Mouse (Mus musculus) cerebellum, adult 18-20 months (tissue): ENCODE data around the gene Cntrob.

Experiments used
- DNase-seq, 2 experiments: peaks; one replicate each; pipeline ENCODE4 v3.0.0; 2021

The Cntrob gene

DNA sequence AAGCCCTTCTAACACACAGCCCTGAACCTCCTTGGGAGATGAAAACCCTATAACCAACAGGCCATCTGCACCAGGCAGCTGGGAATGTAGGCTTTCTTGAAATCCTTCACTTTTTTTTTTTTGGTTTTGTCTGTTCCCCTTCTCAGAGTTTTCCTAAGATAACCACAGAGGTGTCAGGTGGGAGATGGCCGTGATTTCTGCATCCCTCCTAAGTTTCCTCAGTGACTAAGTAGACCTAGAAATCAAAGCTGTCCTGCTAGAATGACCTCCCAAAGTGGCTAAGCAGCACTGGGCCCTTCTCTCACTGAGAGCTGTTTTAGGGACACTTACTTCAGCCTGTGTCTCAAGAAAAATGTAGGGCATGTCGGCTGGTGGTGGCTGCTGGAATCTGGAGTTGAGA lies 25.8 kb downstream of the Cntrob start:
- DNase-seq: no peak

- no peak for DNase-seq
Observed at GRCm38 (mm10) chr11:69295286-69295685, 28.3 kb downstream of the Cntrob start.

- no peak for DNase-seq
Observed at GRCm38 (mm10) chr11:69291111-69291510, 32.5 kb downstream of the Cntrob start.

GRCm38 (mm10) chr11:69277267-69277666 lies 46.3 kb downstream of the Cntrob start:
- no peak for DNase-seq

GRCm38 (mm10) chr11:69276081-69276480 lies 47.5 kb downstream of the Cntrob start:
- DNase-seq: no peak

- no peak for DNase-seq
Observed at GRCm38 (mm10) chr11:69275650-69276049, 47.9 kb downstream of the Cntrob start.

- DNase-seq: peak; percentile 80 to 86
Observed at GRCm38 (mm10) chr11:69272122-69272740, 51.3 kb downstream of the Cntrob start.

DNA sequence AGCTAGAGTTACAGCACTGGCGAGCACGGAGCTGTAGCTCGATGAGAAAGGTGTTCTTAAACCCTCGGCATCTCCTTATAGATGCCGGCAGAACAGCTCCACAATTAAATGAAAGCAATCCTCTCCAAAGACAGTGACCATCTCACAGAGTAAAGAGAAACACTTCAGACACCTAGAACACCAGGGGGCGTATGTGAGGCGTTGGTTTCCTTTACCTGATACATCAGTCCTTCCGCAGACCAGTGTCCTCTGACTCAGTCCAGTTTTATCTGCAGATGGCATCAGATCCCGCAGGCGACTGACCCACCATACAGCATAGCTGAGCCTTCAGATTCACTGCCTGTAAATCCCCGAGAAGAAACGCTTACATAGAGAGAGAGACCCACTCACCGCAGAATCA lies 54.0 kb downstream of the Cntrob start:
- DNase-seq: peak; percentile 84 to 87

DNA sequence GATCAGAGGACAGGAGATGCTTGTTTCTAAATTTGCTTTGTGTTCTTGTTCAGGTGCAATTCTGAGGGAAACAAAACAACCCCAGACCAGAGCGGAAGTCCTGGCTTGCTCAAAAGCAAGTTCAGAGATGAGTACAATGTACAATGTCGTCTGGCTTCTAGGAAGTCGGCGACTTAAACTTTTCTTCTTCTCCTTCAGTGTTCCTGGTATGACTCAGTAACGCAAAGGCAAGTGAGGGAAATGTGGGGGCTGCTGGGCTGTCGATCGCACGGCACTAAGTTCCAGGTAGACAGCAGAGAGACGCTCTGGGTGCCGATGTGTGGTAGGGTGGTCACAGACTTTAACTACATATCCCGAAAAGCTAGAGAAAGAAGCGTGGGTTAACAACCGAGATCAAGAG lies 55.5 kb downstream of the Cntrob start:
- no peak for DNase-seq

GRCm38 (mm10) chr11:69267341-69267740 lies 56.2 kb downstream of the Cntrob start:
- DNase-seq: peak in 1 of 2 experiments; percentile 19

DNA sequence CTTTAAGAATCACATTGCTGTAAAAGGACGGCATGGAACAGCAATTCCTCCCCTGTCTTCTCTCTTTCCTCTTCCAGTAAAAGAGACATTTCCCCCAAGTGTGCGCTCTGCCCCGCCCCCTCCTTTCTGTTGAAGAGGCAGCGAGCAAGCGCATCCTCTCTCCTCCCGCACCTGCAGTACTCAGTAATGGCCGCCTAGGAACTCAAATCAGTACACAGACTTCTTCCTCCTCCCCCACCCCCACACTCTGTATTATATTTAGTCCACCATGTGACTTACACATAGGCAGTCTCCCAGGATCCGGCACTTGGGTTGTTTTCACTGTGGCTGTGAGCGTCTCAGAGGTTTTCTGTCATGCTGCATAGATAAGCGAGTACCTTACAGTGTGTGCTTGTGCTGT lies 57.3 kb downstream of the Cntrob start:
- DNase-seq: peak; percentile 65 to 67

- no peak for DNase-seq
Observed at GRCm38 (mm10) chr11:69265410-69265809, 58.2 kb downstream of the Cntrob start.

GRCm38 (mm10) chr11:69264276-69264675 lies 59.3 kb downstream of the Cntrob start:
- DNase-seq: no peak

DNA sequence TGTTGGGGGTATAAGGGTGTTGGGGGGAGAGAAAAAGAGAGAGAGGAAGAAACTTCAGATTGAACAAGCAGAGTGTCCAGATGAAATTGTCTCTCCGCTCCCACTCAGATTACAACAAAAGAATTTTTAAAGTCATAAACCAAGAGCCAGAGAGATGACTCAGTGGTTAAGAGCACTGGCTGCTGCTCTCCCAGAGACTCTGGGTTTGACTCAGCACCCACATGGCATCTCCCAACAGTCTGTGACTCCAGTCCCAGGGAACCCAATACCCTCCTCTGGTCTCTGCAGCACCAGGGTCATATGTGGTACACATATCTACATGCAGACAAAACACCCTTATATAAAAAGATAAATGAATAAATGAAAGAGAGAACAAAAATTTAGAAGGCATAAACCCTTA lies 63.5 kb downstream of the Cntrob start:
- no peak for DNase-seq

DNA sequence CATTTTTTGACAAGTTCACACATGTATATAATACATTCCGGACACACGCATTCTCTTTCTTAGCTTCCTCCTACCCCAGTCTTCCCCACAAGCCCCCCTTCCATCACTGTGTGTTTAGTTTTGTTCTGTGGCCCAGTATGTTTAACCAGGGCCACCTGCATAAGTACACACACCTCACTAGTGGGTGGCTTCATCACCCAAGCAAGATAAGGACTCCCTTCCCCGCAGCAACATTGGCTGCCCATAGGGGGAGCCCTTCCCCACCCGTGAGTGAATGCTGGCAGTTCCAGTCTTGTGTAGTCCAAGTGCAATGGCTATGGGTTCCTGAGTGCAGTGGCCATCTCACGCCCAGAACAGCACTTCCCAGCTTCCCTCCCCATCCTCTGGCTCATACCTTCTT lies 65.3 kb downstream of the Cntrob start:
- peak; percentile 58 to 60 for DNase-seq

GRCm38 (mm10) chr11:69257807-69258206 lies 65.8 kb downstream of the Cntrob start:
- peak in 1 of 2 experiments; percentile 40 for DNase-seq

- DNase-seq: no peak
Observed at GRCm38 (mm10) chr11:69257072-69257471, 66.5 kb downstream of the Cntrob start.

DNA sequence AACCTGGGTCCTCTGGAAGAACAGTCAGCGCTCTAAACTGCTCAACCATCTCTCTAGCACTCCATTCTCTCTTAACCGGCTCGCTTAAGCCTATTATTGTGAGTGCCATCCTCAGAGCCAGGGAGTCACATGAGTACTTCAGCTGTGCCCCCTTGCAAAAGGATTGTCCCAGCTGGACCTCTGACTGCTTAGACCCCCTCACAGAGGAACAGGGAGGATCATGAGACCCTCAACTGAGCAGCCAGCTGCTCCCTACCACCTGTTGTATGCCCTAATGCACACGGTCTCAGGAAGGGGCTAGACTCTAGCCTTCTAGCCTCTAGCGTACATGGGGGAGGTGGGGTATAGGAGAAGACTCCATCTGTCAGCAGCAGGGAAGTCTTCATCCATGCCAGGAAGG lies 68.8 kb downstream of the Cntrob start:
- DNase-seq: no peak

GRCm38 (mm10) chr11:69253131-69253530 lies 70.4 kb downstream of the Cntrob start:
- DNase-seq: no peak

DNA sequence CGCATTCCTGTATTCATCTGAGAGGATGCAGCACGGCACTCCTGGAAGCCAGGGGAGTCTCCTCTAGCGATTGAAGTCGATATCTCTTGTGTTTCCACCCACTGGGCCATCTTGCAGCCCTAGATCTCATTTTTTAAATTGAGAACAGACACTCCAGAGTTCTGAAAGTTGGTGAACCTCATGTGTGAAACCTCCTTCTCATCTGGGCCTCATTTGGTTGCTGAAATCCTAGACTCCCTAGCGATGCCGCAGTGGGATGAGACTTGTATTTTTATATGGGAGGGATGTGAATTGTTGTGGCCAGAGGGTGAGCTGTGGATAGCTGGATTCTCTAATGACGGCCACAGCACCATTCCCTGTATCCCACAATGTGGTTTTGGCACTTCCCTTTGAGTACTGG lies 71.6 kb downstream of the Cntrob start:
- no peak for DNase-seq

GRCm38 (mm10) chr11:69251135-69251842 lies 72.3 kb downstream of the Cntrob start:
- DNase-seq: no peak

- no peak for DNase-seq
Observed at GRCm38 (mm10) chr11:69250106-69250505, 73.5 kb downstream of the Cntrob start.
